Mouse (Mus musculus) kidney, postnatal 0 days (tissue): ENCODE measurements around the gene Gm20388. TPM values are rescaled to one million over a fixed set of nuclear protein-coding genes. Genes with fewer than 3 reads are reported as not detected.

ENCODE experiments used
- ATAC-seq: fragments of 200-750 bp; cut with Nextera tagmentation; replicated peaks from 2 replicates; pipeline ENCODE4 v1.8.0; 2017; ENCODE audit warnings: low read depth, moderate number of reproducible peaks, moderate TSS enrichment, moderate library complexity; ENCODE audit not compliant: low FRiP score
- DNase-seq: peaks from one replicate; pipeline ENCODE4 v3.0.0-alpha.2; 2016; ENCODE audit warnings: low spot score
- H3K27ac ChIP-seq: fragments of 300-500 bp; sonication (generic); 2 replicates; pipeline ENCODE4 v1.5.1; 2014; ENCODE audit warnings: mild to moderate bottlenecking
- H3K27me3 ChIP-seq: fragments of 300-500 bp; sonication (generic); 2 replicates; pipeline ENCODE4 v1.6.1; 2014; ENCODE audit warnings: low read length, mixed read lengths; ENCODE audit not compliant: insufficient read depth
- H3K36me3 ChIP-seq: fragments of 300-500 bp; sonication (generic); 2 replicates; pipeline ENCODE4 v1.6.1; 2014; ENCODE audit warnings: low read length, mixed read lengths; ENCODE audit not compliant: insufficient read depth
- H3K4me1 ChIP-seq: fragments of 300-500 bp; sonication (generic); replicated peaks from 2 replicates; pipeline ENCODE4 v1.6.1; 2014; ENCODE audit warnings: antibody characterized with exemption, low read length, mixed read lengths; ENCODE audit not compliant: insufficient read depth
- H3K4me2 ChIP-seq: fragments of 300-500 bp; sonication (generic); 2 replicates; pipeline ENCODE4 v1.6.1; 2014; ENCODE audit warnings: mild to moderate bottlenecking, low read length, moderate library complexity, mixed read lengths
- H3K4me3 ChIP-seq: fragments of 300-500 bp; sonication (generic); replicated peaks from 2 replicates; pipeline ENCODE4 v1.5.1; 2014; ENCODE audit warnings: low read depth, low read length
- H3K9ac ChIP-seq: fragments of 300-500 bp; sonication (generic); 2 replicates; pipeline ENCODE4 v1.6.1; 2014; ENCODE audit warnings: low read depth, low read length
- H3K9me3 ChIP-seq: fragments of 300-500 bp; sonication (generic); replicated peaks from 2 replicates; pipeline ENCODE4 v1.6.1; 2016; ENCODE audit warnings: low read length, inconsistent platforms, mixed read lengths
- CTCF ChIP-seq: IDR thresholded peaks from 2 replicates; pipeline ENCODE4 v1.5.1; 2016; ENCODE audit warnings: antibody characterized with exemption, low read depth, mild to moderate bottlenecking, moderate library complexity
- WGBS: fragments of 180-500 bp; shearing (Covaris S2); extraction: QIAGEN DNeasy Blood & Tissue Kit; methylation state at CpG from one replicate; pipeline ENCODE4 v1.1.7; 2014; 5-methylcytosine and 5-hydroxymethylcytosine counted together
- polyA plus RNA-seq: library from polyadenylated mRNA; unstranded; fragments of >200 nt; fragmentation: Nextera tagmentation; extraction: Ambion mirVana; gene quantifications from 2 replicates; pipeline ENCODE4 v1.2.1, GENCODE M21; 2015

Gm20388 gene
- polyA plus RNA-seq, 1 experiment from 2014 or later: not detected

- ATAC-seq (peak; percentile 19; the same call in 1 of the 2 replicates), DNase-seq (peak; percentile 76)
- no peak for TF ChIP-seq CTCF
- peaks cover 30% of the 10 kb centered on the region for H3K4me1 ChIP-seq
- H3K27ac ChIP-seq: peak overlapping the region; percentile 94
- H3K27me3 ChIP-seq: no peaks in the 10 kb centered on the region
- no peaks in the 10 kb centered on the region for H3K9me3 ChIP-seq
- WGBS: 8% methylated on average over 15 of the region's 15 CpGs
- no peaks in the 10 kb centered on the region for H3K36me3 ChIP-seq
- peak overlapping the region; percentile 27 for H3K4me2 ChIP-seq
- H3K4me3 ChIP-seq: no peak overlapping the region
- H3K9ac ChIP-seq: peak overlapping the region; percentile 15
Observed at GRCm38 (mm10) chr8:121301431-121301830, 1390.8 kb downstream of the Gm20388 start.

- Histone ChIP-seq H3K27ac (peak overlapping the region; percentile 94), H3K4me3 (no peak overlapping the region), H3K4me1 (peaks cover 32% of the 10 kb centered on the region), H3K27me3 (no peaks in the 10 kb centered on the region), H3K36me3 (no peaks in the 10 kb centered on the region), H3K4me2 (peak overlapping the region; percentile 27; the same call in 1 of the 2 replicates), H3K9ac (peak overlapping the region; percentile 15; the same call in 1 of the 2 replicates), H3K9me3 (no peaks in the 10 kb centered on the region)
- no peak; the same call in 1 of the 2 replicates for TF ChIP-seq CTCF
- DNase-seq (peak; percentile 95), ATAC-seq (peak; percentile 27; the same call in 1 of the 2 replicates)
- 11% methylated on average over 10 of the region's 10 CpGs for WGBS
Observed at GRCm38 (mm10) chr8:121301978-121302649, 1391.5 kb downstream of the Gm20388 start.

GRCm38 (mm10) chr8:121307723-121308122 is 1397.1 kb downstream of the Gm20388 start:
- Histone ChIP-seq H3K9me3 (no peaks in the 10 kb centered on the region), H3K9ac (no peak overlapping the region), H3K4me3 (no peak overlapping the region), H3K4me2 (no peak overlapping the region), H3K27ac (no peak overlapping the region), H3K36me3 (no peaks in the 10 kb centered on the region), H3K4me1 (peaks cover 18% of the 10 kb centered on the region; the same call in 1 of the 2 replicates), H3K27me3 (no peaks in the 10 kb centered on the region; the same call in 1 of the 2 replicates)
- 73% methylated on average over 7 of the region's 7 CpGs for WGBS
- TF ChIP-seq CTCF: no peak
- DNase-seq: no peak
- ATAC-seq: no peak

- WGBS: 13% methylated on average over 25 of the region's 25 CpGs
- Histone ChIP-seq H3K27ac (peak overlapping the region; percentile 62; the same call in 1 of the 2 replicates), H3K4me2 (peak overlapping the region; percentile 31), H3K4me3 (no peak overlapping the region), H3K36me3 (no peaks in the 10 kb centered on the region), H3K27me3 (no peaks in the 10 kb centered on the region; the same call in 1 of the 2 replicates), H3K4me1 (peaks cover 28% of the 10 kb centered on the region), H3K9me3 (no peaks in the 10 kb centered on the region), H3K9ac (no peak overlapping the region)
- peak; percentile 41; the same call in 1 of the 2 replicates for TF ChIP-seq CTCF
- DNase-seq: peak; percentile 84
- peak; percentile 44; the same call in 1 of the 2 replicates for ATAC-seq
Observed at GRCm38 (mm10) chr8:121310976-121311819, 1400.6 kb downstream of the Gm20388 start.

GRCm38 (mm10) chr8:121313458-121313857 is 1402.8 kb downstream of the Gm20388 start:
- H3K27me3 ChIP-seq: no peaks in the 10 kb centered on the region; the same call in 1 of the 2 replicates
- H3K4me3 ChIP-seq: no peak overlapping the region
- no peak overlapping the region for H3K4me2 ChIP-seq
- H3K9ac ChIP-seq: no peak overlapping the region
- peak; percentile 52 for TF ChIP-seq CTCF
- H3K9me3 ChIP-seq: no peaks in the 10 kb centered on the region
- peaks cover 19% of the 10 kb centered on the region for H3K4me1 ChIP-seq
- WGBS: 43% methylated on average over 6 of the region's 6 CpGs
- no peak for DNase-seq
- ATAC-seq: no peak
- no peak overlapping the region for H3K27ac ChIP-seq
- H3K36me3 ChIP-seq: no peaks in the 10 kb centered on the region

- Histone ChIP-seq H3K4me3 (no peak overlapping the region), H3K27ac (no peak overlapping the region), H3K9me3 (no peaks in the 10 kb centered on the region), H3K4me1 (peaks cover 19% of the 10 kb centered on the region), H3K4me2 (no peak overlapping the region), H3K36me3 (no peaks in the 10 kb centered on the region), H3K9ac (no peak overlapping the region), H3K27me3 (no peaks in the 10 kb centered on the region; the same call in 1 of the 2 replicates)
- ATAC-seq (no peak), DNase-seq (no peak)
- no peak for TF ChIP-seq CTCF
- WGBS: 83% methylated on average over 5 of the region's 5 CpGs
Observed at GRCm38 (mm10) chr8:121314036-121314435, 1403.4 kb downstream of the Gm20388 start.
